Mouse (Mus musculus): ENCODE measurements around the gene Ints6l. TPM values are rescaled to one million over a fixed set of nuclear protein-coding genes. Genes with fewer than 3 reads are reported as not detected.
A peak's percentile ranks its signal among the peaks of the same experiment; 100 is the strongest.

Ints6l gene
- total RNA-seq (2014; rRNA removed) (2.9 and 3.1 TPM in 2 replicates), polyA plus RNA-seq (2012; rRNA removed) (0.81 and 1.2 TPM in 2 replicates)

- 5% methylated on average over 18 of the region's 22 CpGs for WGBS
- TF ChIP-seq CTCF (IDR thresholded peaks at IDR 0.05; ENCODE audit: low read depth, low read length) (no peak), POLR2A (IDR thresholded peaks at IDR 0.05; ENCODE audit: extremely low read depth, insufficient read depth, low read length) (peak; percentile 67)
- Histone ChIP-seq H3K79me2 (ENCODE audit: control insufficient read depth, insufficient read depth, low read length) (no peaks in the 10 kb centered on the region), H3K4me1 (ENCODE audit: control insufficient read depth, insufficient read depth, low read length) (no peaks in the 10 kb centered on the region; the same call in 1 of the 2 replicates), H3K9ac (ENCODE audit: low read depth, low read length) (peak within 1 kb of the TSS; percentile 83), H3K27me3 (ENCODE audit: control insufficient read depth, insufficient read depth, low read length) (no peaks in the 10 kb centered on the region), H3K4me3 (ENCODE audit: insufficient read depth, low read depth, low read length) (peak within 1 kb of the TSS; percentile 62), H3K27ac (replicated peaks; ENCODE audit: insufficient read depth, low read depth, low read length) (peak within 1 kb of the TSS; percentile 36), H3K36me3 (ENCODE audit: control insufficient read depth, insufficient read depth, low read length) (no peaks in the 10 kb centered on the region)
- DNase-seq (ENCODE audit: extremely low read depth, low read depth, low spot score): peak; percentile 69
Observed at GRCm38 (mm10) chrX:56454671-56455371, at the start of gene Ints6l. Ints6l (plus strand) TSS chrX:56454857.

- Histone ChIP-seq H3K27ac (replicated peaks; ENCODE audit: insufficient read depth, low read depth, low read length) (no peak overlapping the region), H3K9ac (ENCODE audit: low read depth, low read length) (no peak overlapping the region), H3K4me3 (ENCODE audit: insufficient read depth, low read depth, low read length) (no peak overlapping the region), H3K79me2 (ENCODE audit: control insufficient read depth, insufficient read depth, low read length) (no peaks in the 10 kb centered on the region), H3K36me3 (ENCODE audit: control insufficient read depth, insufficient read depth, low read length) (no peaks in the 10 kb centered on the region), H3K4me1 (ENCODE audit: control insufficient read depth, insufficient read depth, low read length) (no peaks in the 10 kb centered on the region), H3K27me3 (ENCODE audit: control insufficient read depth, insufficient read depth, low read length) (no peaks in the 10 kb centered on the region)
- DNase-seq (ENCODE audit: extremely low read depth, low read depth, low spot score): no peak
- WGBS: 50% methylated on average over 1 of the region's 1 CpGs
- TF ChIP-seq CTCF (IDR thresholded peaks at IDR 0.05; ENCODE audit: low read depth, low read length): no peak
- no peak for TF ChIP-seq POLR2A (IDR thresholded peaks at IDR 0.05; ENCODE audit: extremely low read depth, insufficient read depth, low read length)
Observed at GRCm38 (mm10) chrX:56405482-56405881, 49.2 kb upstream of the Ints6l start.

- WGBS: 68% methylated on average over 5 of the region's 5 CpGs
- TF ChIP-seq POLR2A (IDR thresholded peaks at IDR 0.05; ENCODE audit: extremely low read depth, insufficient read depth, low read length) (no peak), CTCF (IDR thresholded peaks at IDR 0.05; ENCODE audit: low read depth, low read length) (no peak)
- Histone ChIP-seq H3K9ac (ENCODE audit: low read depth, low read length) (no peak overlapping the region), H3K4me3 (ENCODE audit: insufficient read depth, low read depth, low read length) (no peak overlapping the region), H3K79me2 (ENCODE audit: control insufficient read depth, insufficient read depth, low read length) (no peaks in the 10 kb centered on the region), H3K4me1 (ENCODE audit: control insufficient read depth, insufficient read depth, low read length) (no peaks in the 10 kb centered on the region), H3K27ac (replicated peaks; ENCODE audit: insufficient read depth, low read depth, low read length) (no peak overlapping the region), H3K27me3 (ENCODE audit: control insufficient read depth, insufficient read depth, low read length) (no peaks in the 10 kb centered on the region), H3K36me3 (ENCODE audit: control insufficient read depth, insufficient read depth, low read length) (no peaks in the 10 kb centered on the region)
- DNase-seq (ENCODE audit: extremely low read depth, low read depth, low spot score): no peak
Observed at GRCm38 (mm10) chrX:56406128-56406527, 48.5 kb upstream of the Ints6l start.

- Histone ChIP-seq H3K27me3 (ENCODE audit: control insufficient read depth, insufficient read depth, low read length) (no peaks in the 10 kb centered on the region), H3K9ac (ENCODE audit: low read depth, low read length) (no peak overlapping the region), H3K79me2 (ENCODE audit: control insufficient read depth, insufficient read depth, low read length) (no peaks in the 10 kb centered on the region), H3K4me3 (ENCODE audit: insufficient read depth, low read depth, low read length) (no peak overlapping the region), H3K4me1 (ENCODE audit: control insufficient read depth, insufficient read depth, low read length) (no peaks in the 10 kb centered on the region), H3K36me3 (ENCODE audit: control insufficient read depth, insufficient read depth, low read length) (no peaks in the 10 kb centered on the region), H3K27ac (replicated peaks; ENCODE audit: insufficient read depth, low read depth, low read length) (no peak overlapping the region)
- peak; percentile 12 for DNase-seq (ENCODE audit: extremely low read depth, low read depth, low spot score)
- WGBS: 51% methylated on average over 3 of the region's 3 CpGs
- no peak for TF ChIP-seq CTCF (IDR thresholded peaks at IDR 0.05; ENCODE audit: low read depth, low read length)
- no peak for TF ChIP-seq POLR2A (IDR thresholded peaks at IDR 0.05; ENCODE audit: extremely low read depth, insufficient read depth, low read length)
Observed at GRCm38 (mm10) chrX:56416277-56416676, 38.4 kb upstream of the Ints6l start.

GRCm38 (mm10) chrX:56417541-56417940 lies 37.1 kb upstream of the Ints6l start:
- no peak overlapping the region for H3K4me3 ChIP-seq (ENCODE audit: insufficient read depth, low read depth, low read length)
- TF ChIP-seq CTCF (IDR thresholded peaks at IDR 0.05; ENCODE audit: low read depth, low read length) (no peak), POLR2A (IDR thresholded peaks at IDR 0.05; ENCODE audit: extremely low read depth, insufficient read depth, low read length) (no peak)
- H3K27ac ChIP-seq (replicated peaks; ENCODE audit: insufficient read depth, low read depth, low read length): no peak overlapping the region
- no peak for DNase-seq (ENCODE audit: extremely low read depth, low read depth, low spot score)
- H3K9ac ChIP-seq (ENCODE audit: low read depth, low read length): no peak overlapping the region
- WGBS: 68% methylated on average over 4 of the region's 4 CpGs
- no peaks in the 10 kb centered on the region for H3K36me3 ChIP-seq (ENCODE audit: control insufficient read depth, insufficient read depth, low read length)
- no peaks in the 10 kb centered on the region for H3K79me2 ChIP-seq (ENCODE audit: control insufficient read depth, insufficient read depth, low read length)
- no peaks in the 10 kb centered on the region for H3K27me3 ChIP-seq (ENCODE audit: control insufficient read depth, insufficient read depth, low read length)
- H3K4me1 ChIP-seq (ENCODE audit: control insufficient read depth, insufficient read depth, low read length): no peaks in the 10 kb centered on the region

- no peak for DNase-seq (ENCODE audit: extremely low read depth, low read depth, low spot score)
- Histone ChIP-seq H3K4me3 (ENCODE audit: insufficient read depth, low read depth, low read length) (no peak overlapping the region), H3K4me1 (ENCODE audit: control insufficient read depth, insufficient read depth, low read length) (no peaks in the 10 kb centered on the region), H3K27me3 (ENCODE audit: control insufficient read depth, insufficient read depth, low read length) (no peaks in the 10 kb centered on the region), H3K27ac (replicated peaks; ENCODE audit: insufficient read depth, low read depth, low read length) (no peak overlapping the region), H3K36me3 (ENCODE audit: control insufficient read depth, insufficient read depth, low read length) (no peaks in the 10 kb centered on the region), H3K79me2 (ENCODE audit: control insufficient read depth, insufficient read depth, low read length) (no peaks in the 10 kb centered on the region), H3K9ac (ENCODE audit: low read depth, low read length) (no peak overlapping the region)
- TF ChIP-seq CTCF (IDR thresholded peaks at IDR 0.05; ENCODE audit: low read depth, low read length) (no peak), POLR2A (IDR thresholded peaks at IDR 0.05; ENCODE audit: extremely low read depth, insufficient read depth, low read length) (no peak)
- WGBS: 68% methylated on average over 2 of the region's 2 CpGs
Observed at GRCm38 (mm10) chrX:56430601-56431000, 24.1 kb upstream of the Ints6l start.

All from liver, adult 2 months (tissue).